Mouse (Mus musculus) kidney, adult 9 months (tissue): Measurements from ENCODE around the gene Ctps.

Experiments used
- DNase-seq: peaks from one replicate; pipeline ENCODE4 v3.0.0; 2022

Ctps gene

DNA sequence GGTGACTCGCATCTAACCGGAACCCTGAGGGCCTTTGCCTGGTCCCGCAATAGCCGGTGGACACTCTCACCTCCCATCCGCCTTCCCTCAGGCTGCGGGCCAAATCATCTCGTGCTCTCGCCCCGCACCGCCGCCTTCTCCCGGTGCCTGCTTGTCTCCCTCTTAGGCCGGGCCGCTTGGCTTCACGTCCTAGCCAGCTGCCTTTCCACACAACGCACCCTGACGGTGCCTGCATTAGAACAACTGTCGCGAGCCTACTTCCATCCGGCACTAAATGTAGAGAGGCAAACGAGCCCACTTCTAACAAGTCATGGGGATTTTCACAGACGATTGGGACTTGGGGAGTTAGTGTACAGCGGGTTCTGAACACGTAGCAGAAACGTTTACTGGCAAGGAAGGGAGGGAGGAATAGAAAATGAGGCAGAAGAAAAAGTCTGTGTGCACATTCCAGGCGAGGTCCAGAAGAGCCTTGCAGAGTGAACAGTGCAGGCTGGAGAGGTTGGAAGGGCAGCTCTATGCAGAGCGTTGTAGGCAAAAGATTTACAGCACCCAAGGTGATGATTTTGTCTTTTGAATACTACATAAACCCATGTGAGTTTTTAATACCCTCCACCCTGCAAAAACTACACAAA, 478 bp upstream of the Ctps start:
- DNase-seq = no peak

GRCm38 (mm10) chr4:120569025-120569424, 1.1 kb downstream of the Ctps start:
- DNase-seq = peak; percentile 69

GRCm38 (mm10) chr4:120568005-120568404, 2.1 kb downstream of the Ctps start:
- peak; percentile 44 for DNase-seq

GRCm38 (mm10) chr4:120565726-120566125, 4.3 kb downstream of the Ctps start:
- DNase-seq = peak; percentile 40

DNA sequence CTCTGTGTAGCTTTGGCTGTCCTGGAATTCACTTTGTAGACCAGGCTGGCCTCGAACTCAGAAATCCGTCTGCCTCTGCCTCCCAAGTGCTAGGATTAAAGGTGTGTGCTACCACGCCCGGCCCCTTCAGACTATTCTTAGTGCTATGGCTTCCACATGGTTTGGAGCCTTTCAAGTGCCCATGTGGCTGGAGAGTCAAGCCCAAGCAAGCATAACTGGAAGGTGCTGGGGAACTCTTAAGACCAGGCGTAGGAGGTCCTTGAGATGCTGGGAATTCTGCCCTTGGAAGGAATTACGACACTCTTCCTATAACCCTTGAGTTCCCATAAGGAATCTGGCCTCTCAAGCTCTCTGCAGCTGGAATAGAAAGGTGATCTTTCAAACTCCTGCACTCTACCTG, 13.5 kb downstream of the Ctps start:
- no peak for DNase-seq

GRCm38 (mm10) chr4:120544896-120545295, 25.2 kb downstream of the Ctps start:
- DNase-seq = no peak

GRCm38 (mm10) chr4:120538664-120539063, 31.4 kb downstream of the Ctps start:
- no peak for DNase-seq

DNA sequence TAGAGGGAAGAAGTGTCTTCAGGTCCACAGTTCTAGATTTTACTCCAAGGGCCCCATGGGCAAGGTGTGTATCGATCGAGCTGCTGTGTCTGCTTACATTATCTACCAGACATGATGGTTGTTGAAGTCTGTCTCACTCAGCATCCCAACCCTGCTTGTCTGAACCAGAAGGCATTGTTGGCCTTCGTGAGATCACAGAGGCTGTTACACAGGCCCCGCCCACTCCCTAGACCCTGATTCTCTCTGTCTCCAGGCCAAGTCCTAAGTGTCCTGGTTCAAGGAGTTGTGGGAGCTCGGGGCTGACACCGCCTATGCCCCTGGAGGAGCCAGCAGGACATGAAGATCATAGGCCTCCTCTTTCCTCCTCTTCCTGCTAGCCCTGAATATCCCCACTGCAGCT, 38.1 kb downstream of the Ctps start, which contains the start of gene Slfnl1:
Gene Slfnl1, plus strand, starts transcription at position 246 of the 400 bp plus-strand sequence.
- no peak for DNase-seq

DNA sequence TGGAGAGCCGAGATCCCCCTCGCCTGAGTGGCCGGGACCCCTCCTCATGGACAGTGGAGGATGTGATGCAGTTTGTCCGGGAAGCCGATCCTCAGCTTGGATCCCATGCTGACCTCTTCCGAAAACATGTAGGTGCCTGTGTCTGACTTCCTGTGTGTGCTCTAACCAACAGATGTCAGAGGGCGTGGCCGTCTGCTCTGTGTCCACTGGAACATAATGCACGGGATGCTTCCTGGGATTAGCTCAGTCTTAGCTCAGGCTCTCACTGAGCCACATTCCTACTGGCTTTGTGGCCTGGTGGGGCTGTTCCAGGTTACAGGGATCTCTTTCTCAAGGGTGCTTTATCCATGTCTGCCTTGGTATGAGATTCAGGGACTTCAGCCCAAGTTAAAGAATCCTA, 41.9 kb downstream of the Ctps start:
- DNase-seq = no peak

DNA sequence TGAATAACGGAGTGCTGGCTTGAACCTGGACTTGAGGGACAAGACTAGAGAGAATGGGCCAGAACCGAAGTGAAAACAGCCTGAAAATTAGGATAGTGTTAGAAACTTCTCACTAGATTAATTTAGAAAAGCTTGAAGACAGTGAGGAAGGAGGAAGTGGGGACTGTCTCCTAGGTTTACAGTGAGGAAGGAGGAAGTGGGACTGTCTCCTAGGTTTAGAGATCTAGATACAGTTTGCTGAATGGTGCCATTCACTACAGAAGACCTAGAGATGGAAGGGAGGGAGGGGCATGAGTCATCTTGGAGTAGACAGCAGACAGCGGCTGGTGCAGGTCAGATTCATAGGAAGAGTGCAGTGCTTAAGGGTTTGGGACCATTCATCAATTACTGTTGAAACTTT, 47.0 kb downstream of the Ctps start:
- DNase-seq = no peak

DNA sequence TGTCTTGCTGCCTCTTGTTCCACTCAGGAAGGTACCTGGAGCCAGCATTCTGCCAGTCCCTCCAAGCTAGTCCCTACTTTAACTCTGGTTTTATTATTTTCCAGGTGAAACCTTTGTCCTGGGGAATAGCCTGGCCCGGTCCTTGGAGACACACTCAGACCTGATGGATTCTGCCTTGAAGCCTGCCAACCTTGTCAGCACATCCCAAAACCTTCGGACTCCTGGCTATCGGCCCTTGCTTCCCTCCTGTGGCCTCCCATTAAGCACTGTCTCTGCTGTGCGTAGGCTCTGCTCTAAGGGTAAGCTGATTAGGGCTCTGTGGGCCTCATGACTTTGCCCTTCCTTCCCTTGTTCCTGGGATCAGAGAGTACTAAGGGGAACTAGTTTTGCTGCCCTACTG, 47.7 kb downstream of the Ctps start:
- DNase-seq = peak; percentile 83

DNA sequence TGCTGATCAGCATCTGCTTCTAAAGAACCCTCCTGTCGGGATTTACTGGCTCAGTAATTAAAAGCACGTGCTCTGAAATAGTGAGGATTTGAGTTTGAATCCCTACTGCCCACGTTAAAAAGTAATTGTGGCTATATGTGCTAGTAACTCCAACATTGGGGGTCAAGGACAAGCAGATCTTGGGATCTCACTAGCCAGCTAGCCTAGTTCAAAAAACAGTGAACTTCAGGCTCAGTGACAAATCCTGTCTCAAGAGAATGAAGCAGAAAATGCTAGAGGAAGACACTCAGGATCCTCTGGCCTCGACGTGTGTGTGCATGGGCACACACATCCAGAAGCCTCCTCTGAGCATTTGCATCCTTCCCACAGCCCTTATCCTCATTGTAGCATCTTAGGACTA, 48.3 kb downstream of the Ctps start:
- DNase-seq = no peak

- DNase-seq = peak; percentile 86
Measured at GRCm38 (mm10) chr4:120517335-120517734, 52.7 kb downstream of the Ctps start.

DNA sequence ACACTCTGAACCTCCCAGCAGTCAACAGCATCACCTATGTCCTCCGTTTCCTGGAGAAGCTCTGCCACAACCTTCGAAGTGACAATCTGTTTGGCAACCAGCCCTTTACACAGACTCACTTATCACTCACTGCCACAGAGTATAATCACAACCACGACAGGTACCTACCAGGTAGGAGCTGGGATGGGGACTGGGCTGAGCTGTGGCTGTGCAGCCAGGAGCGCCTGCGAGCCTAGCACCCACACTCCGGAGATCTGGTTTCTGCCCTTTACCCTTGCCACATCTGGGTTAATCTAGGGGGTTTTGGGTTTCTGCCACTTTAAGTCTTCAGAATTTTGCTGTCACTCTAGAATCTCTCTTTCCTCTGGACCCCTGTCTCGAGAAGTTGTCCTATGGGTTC, 53.2 kb downstream of the Ctps start:
- DNase-seq = no peak

DNA sequence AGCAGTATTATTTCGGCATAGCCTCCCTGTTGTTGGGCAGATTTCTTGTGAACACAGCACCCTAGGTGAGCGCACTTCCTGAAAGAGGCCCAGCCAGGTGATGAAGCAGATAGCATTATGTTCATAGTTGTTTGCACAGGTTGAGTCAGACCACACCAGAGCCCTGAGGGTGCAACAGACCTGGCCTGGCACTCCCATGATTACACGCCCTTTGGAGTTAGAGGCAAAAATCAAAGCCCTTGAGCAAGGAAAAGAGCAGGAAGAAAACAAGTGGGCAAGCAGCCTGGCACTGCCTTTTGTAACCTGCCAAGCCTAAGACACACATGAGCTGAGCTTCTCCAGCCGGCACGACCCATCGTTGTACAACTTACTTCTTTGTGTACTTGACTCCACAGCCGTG, 53.6 kb downstream of the Ctps start:
- DNase-seq = peak; percentile 46

DNA sequence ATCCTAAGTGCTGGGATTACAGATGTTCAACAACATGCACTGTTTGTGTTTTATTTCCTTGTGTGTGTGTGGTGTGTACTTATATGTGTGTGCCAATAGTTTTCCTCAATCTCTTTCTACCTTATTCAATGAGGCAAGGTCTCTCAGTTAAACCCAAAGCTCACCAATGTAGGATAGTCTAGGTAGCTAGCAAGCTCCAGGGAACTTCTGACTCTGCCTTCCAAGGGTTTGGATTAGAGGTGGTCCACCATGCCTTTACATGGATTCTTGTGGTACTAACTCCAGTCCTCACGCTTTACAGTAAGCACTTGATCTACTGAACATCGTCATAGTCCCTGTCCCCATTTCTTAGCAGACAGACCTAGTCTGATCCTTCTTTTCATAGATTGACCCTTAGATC, 55.7 kb downstream of the Ctps start:
- DNase-seq = no peak

DNA sequence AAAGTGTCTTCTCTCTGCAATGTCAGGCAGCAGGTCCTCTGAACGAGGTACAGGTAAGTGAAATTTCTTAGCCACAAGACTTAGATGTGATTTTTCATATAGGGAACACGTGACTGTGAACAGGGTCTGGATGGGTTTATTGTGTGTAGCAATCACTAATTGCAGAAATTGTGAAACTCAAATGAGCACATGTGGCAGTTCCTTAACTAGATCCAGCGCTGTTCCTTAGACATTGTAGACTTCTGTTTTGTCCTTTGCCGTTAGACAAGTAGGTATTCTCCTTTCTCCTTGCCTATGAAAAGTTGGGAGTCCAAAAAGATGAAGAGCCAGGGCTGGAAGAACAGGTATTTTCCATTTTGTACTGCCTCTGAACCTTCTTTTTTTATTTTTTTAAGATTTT, 58.9 kb downstream of the Ctps start:
- no peak for DNase-seq

- DNase-seq = no peak
Measured at GRCm38 (mm10) chr4:120506955-120507354, 63.1 kb downstream of the Ctps start.
